Mouse (Mus musculus): Measurements from ENCODE around the gene Kdm6b. TPM values are rescaled to one million over a fixed set of nuclear protein-coding genes. Genes with fewer than 3 reads are reported as not detected.

Kdm6b gene
- total and polyA plus RNA-seq, 3 experiments: 0.66 to 7.2 (median 5.7) TPM

- no peak for TF ChIP-seq CTCF (conservative IDR thresholded peaks at IDR 0.05 in 1 of 2, IDR thresholded peaks at IDR 0.05 in 1 of 2; ENCODE audit: low read depth in 2 of 2, low read length in 2 of 2)
Measured at GRCm38 (mm10) chr11:69417449-69418384, 4.2 kb upstream of the Kdm6b start (continued).

GRCm38 (mm10) chr11:69416921-69417448, 3.5 kb upstream of the Kdm6b start:
- Histone ChIP-seq H3K27ac (ENCODE audit: insufficient read depth, low read depth) (no peak overlapping the region), H3K9me3 (replicated peaks; ENCODE audit: low read length) (no peaks in the 10 kb centered on the region), H3K4me2 (ENCODE audit: insufficient read depth, low read depth, poor library complexity, severe bottlenecking) (no peak overlapping the region), H3K27me3 (replicated peaks) (peaks cover 53% of the 10 kb centered on the region), H3K79me2 (replicated peaks; ENCODE audit: control insufficient read depth, extremely low read depth, insufficient read depth, poor library complexity, severe bottlenecking) (no peaks in the 10 kb centered on the region), H3K4me3 (replicated peaks in 1 of 3; ENCODE audit: low read depth in 2 of 3, low read length in 2 of 3, poor library complexity in 1 of 3) (no peak overlapping the region), H3K4me1 (ENCODE audit: control insufficient read depth in 1 of 2, insufficient read depth in 2 of 2) (peaks cover 38 to 76% of the 10 kb centered on the region in 2 experiments), H3K36me3 (replicated peaks in 1 of 2; ENCODE audit: control insufficient read depth in 1 of 2, insufficient read depth in 1 of 2, low read length in 1 of 2) (no peaks in the 10 kb centered on the region), H3K9ac (ENCODE audit: insufficient read depth, low read depth) (no peak overlapping the region)
- in situ Hi-C loops (cut with MboI; ENCODE audit: low pct_ligation_motif_present, low pct_unique_long_range_greater_than_20kb, low sequenced_read_pairs) (no loop called here), dilution Hi-C loops (cut with MboI; ENCODE audit: extremely low pct_ligation_motif_present, extremely low pct_unique_long_range_greater_than_20kb, low sequenced_read_pairs) (no loop called here)
- no peak for DNase-seq (ENCODE audit: extremely low read depth)
- TF ChIP-seq E2F4 (IDR thresholded peaks at IDR 0.05; ENCODE audit: insufficient replicate concordance, low read depth, low read length) (no peak), MYC (IDR thresholded peaks at IDR 0.05; ENCODE audit: low read depth, low read length) (no peak)

GRCm38 (mm10) chr11:69416509-69416908, 3.0 kb upstream of the Kdm6b start:
- H3K4me3 ChIP-seq (replicated peaks in 1 of 3; ENCODE audit: low read depth in 2 of 3, low read length in 2 of 3, poor library complexity in 1 of 3): peak overlapping the region in 1 of 3 experiments; percentile 19

More at GRCm38 (mm10) chr11:69416509-69416908, 3.0 kb upstream of the Kdm6b start:
- Histone ChIP-seq H3K9me3 (replicated peaks; ENCODE audit: low read length) (no peaks in the 10 kb centered on the region), H3K9ac (ENCODE audit: insufficient read depth, low read depth) (peak overlapping the region; percentile 17; the same call in 1 of the 2 replicates), H3K4me1 (ENCODE audit: control insufficient read depth in 1 of 2, insufficient read depth in 2 of 2) (peaks cover 41 to 79% of the 10 kb centered on the region in 2 experiments), H3K27me3 (replicated peaks) (peaks cover 50% of the 10 kb centered on the region), H3K4me2 (ENCODE audit: insufficient read depth, low read depth, poor library complexity, severe bottlenecking) (no peak overlapping the region), H3K36me3 (replicated peaks in 1 of 2; ENCODE audit: control insufficient read depth in 1 of 2, insufficient read depth in 1 of 2, low read length in 1 of 2) (no peaks in the 10 kb centered on the region), H3K79me2 (replicated peaks; ENCODE audit: control insufficient read depth, extremely low read depth, insufficient read depth, poor library complexity, severe bottlenecking) (no peaks in the 10 kb centered on the region), H3K27ac (ENCODE audit: insufficient read depth, low read depth) (no peak overlapping the region)
- no peak for DNase-seq (ENCODE audit: extremely low read depth)
- TF ChIP-seq KAT2A (IDR thresholded peaks at IDR 0.05; ENCODE audit: insufficient replicate concordance, low read length): no peak
- no peak for TF ChIP-seq ZNF384 (IDR thresholded peaks at IDR 0.05; ENCODE audit: low read depth, low read length)
- no peak for TF ChIP-seq SIN3A (IDR thresholded peaks at IDR 0.05; ENCODE audit: low read length)
- TF ChIP-seq UBTF (IDR thresholded peaks at IDR 0.05; ENCODE audit: low read depth, low read length): no peak
- no peak for TF ChIP-seq MXI1 (IDR thresholded peaks at IDR 0.05; ENCODE audit: low read depth, low read length)
- TF ChIP-seq MAX (IDR thresholded peaks at IDR 0.05; ENCODE audit: low read length): no peak
- TF ChIP-seq E2F4 (IDR thresholded peaks at IDR 0.05; ENCODE audit: insufficient replicate concordance, low read depth, low read length): no peak
- TF ChIP-seq POLR2A (IDR thresholded peaks at IDR 0.05; ENCODE audit: low read depth, low read length): no peak
- TF ChIP-seq ZKSCAN1 (IDR thresholded peaks at IDR 0.05; ENCODE audit: borderline replicate concordance, low read depth, low read length): no peak
- no peak for TF ChIP-seq CHD2 (IDR thresholded peaks at IDR 0.05; ENCODE audit: low read length)
- no peak for TF ChIP-seq RAD21 (IDR thresholded peaks at IDR 0.05; ENCODE audit: low read depth, low read length)
- TF ChIP-seq IRF4 (IDR thresholded peaks at IDR 0.05; ENCODE audit: low read depth, low read length): no peak
- in situ Hi-C loops (cut with MboI; ENCODE audit: low pct_ligation_motif_present, low pct_unique_long_range_greater_than_20kb, low sequenced_read_pairs): no loop called here
- dilution Hi-C loops (cut with MboI; ENCODE audit: extremely low pct_ligation_motif_present, extremely low pct_unique_long_range_greater_than_20kb, low sequenced_read_pairs): no loop called here
